Mouse (Mus musculus) thymus, adult 2 months (tissue): ENCODE results near the gene Bzw1. TPM values are rescaled to one million over a fixed set of nuclear protein-coding genes. Genes with fewer than 3 reads are reported as not detected.

Experiments
- DNase-seq: peaks from one replicate; pipeline ENCODE4 v3.0.0; 2021
- H3K27ac ChIP-seq: fragments of 200-500 bp; 2 replicates; pipeline ENCODE4 v1.5.1; 2012; ENCODE audit warnings: low read length, control low read depth; ENCODE audit not compliant: control insufficient read depth, insufficient read depth
- H3K27me3 ChIP-seq: fragments of 200-500 bp; 2 replicates; pipeline ENCODE4 v1.6.1; 2012; ENCODE audit warnings: mild to moderate bottlenecking, low read length, moderate library complexity, mixed read lengths; ENCODE audit not compliant: control insufficient read depth, insufficient read depth
- H3K36me3 ChIP-seq: fragments of 200-500 bp; 2 replicates; pipeline ENCODE4 v1.6.1; 2012; ENCODE audit warnings: mild to moderate bottlenecking, low read length, moderate library complexity; ENCODE audit not compliant: control insufficient read depth, insufficient read depth
- H3K4me1 ChIP-seq: fragments of 200-500 bp; replicated peaks from 2 replicates; pipeline ENCODE4 v1.6.1; 2012; ENCODE audit warnings: low read length; ENCODE audit not compliant: control insufficient read depth, insufficient read depth
- H3K4me3 ChIP-seq: fragments of 200-500 bp; 2 replicates; pipeline ENCODE4 v1.5.1; 2012; ENCODE audit warnings: mild to moderate bottlenecking, low read length, control low read depth, moderate library complexity; ENCODE audit not compliant: control insufficient read depth, insufficient read depth
- CTCF ChIP-seq: fragments of 200-500 bp; IDR thresholded peaks from 2 replicates; pipeline ENCODE4 v1.5.1; 2012; ENCODE audit warnings: mild to moderate bottlenecking, control low read depth, low read length, moderate library complexity, borderline replicate concordance; ENCODE audit not compliant: control insufficient read depth, poor library complexity, insufficient read depth; ENCODE audit errors: extremely low read depth
- POLR2A ChIP-seq: fragments of 200-500 bp; IDR thresholded peaks from 2 replicates; pipeline ENCODE4 v1.6.1; 2012; ENCODE audit warnings: mild to moderate bottlenecking, low read length, control low read depth, moderate library complexity; ENCODE audit not compliant: control insufficient read depth, poor library complexity, insufficient read depth; ENCODE audit errors: extremely low read depth
- WGBS: fragments of 180-500 bp; shearing (Covaris S2); methylation state at CpG from one replicate; pipeline ENCODE4 v1.1.7; 2018; 5-methylcytosine and 5-hydroxymethylcytosine counted together
- polyA plus RNA-seq: library from polyadenylated mRNA; depleted of rRNA; stranded (reverse); fragments of >200 nt; gene quantifications from 2 replicates; pipeline ENCODE4 v1.2.3, GENCODE M21; 2012

Bzw1 gene
- polyA plus RNA-seq, 1 experiment: 42.1 TPM

- Histone ChIP-seq H3K4me1 (no peaks in the 10 kb centered on the region), H3K36me3 (peaks cover 78% of the 10 kb centered on the region), H3K27me3 (no peaks in the 10 kb centered on the region), H3K27ac (no peak overlapping the region), H3K4me3 (no peak overlapping the region)
- TF ChIP-seq POLR2A: no peak
- no peak for TF ChIP-seq CTCF
- DNase-seq: no peak
- WGBS: 98% methylated on average over 6 of the region's 6 CpGs
Measured at GRCm38 (mm10) chr1:58397731-58398130, 5.0 kb downstream of the Bzw1 start.

- H3K27me3 ChIP-seq: no peaks in the 10 kb centered on the region
- DNase-seq: no peak
- H3K4me1 ChIP-seq: no peaks in the 10 kb centered on the region
- TF ChIP-seq POLR2A: no peak
- TF ChIP-seq CTCF: no peak
- no peak overlapping the region for H3K27ac ChIP-seq
- H3K36me3 ChIP-seq: peaks cover 87% of the 10 kb centered on the region
- WGBS: 95% methylated on average over 6 of the region's 6 CpGs
- no peak overlapping the region for H3K4me3 ChIP-seq
Measured at GRCm38 (mm10) chr1:58401396-58401795, 8.7 kb downstream of the Bzw1 start.

GRCm38 (mm10) chr1:58403745-58404144, 11.0 kb downstream of the Bzw1 start:
- TF ChIP-seq CTCF: no peak
- DNase-seq: no peak
- Histone ChIP-seq H3K4me1 (no peaks in the 10 kb centered on the region), H3K4me3 (no peak overlapping the region), H3K27me3 (no peaks in the 10 kb centered on the region), H3K27ac (no peak overlapping the region), H3K36me3 (peaks cover 70% of the 10 kb centered on the region)
- WGBS: 98% methylated on average over 5 of the region's 5 CpGs

GRCm38 (mm10) chr1:58407321-58407720, 14.6 kb downstream of the Bzw1 start:
- 99% methylated on average over 7 of the region's 7 CpGs for WGBS
- Histone ChIP-seq H3K27ac (no peak overlapping the region), H3K4me1 (no peaks in the 10 kb centered on the region), H3K27me3 (no peaks in the 10 kb centered on the region), H3K36me3 (peaks cover 61% of the 10 kb centered on the region), H3K4me3 (no peak overlapping the region)
- TF ChIP-seq POLR2A (no peak), CTCF (no peak)
- no peak for DNase-seq

GRCm38 (mm10) chr1:58408141-58408540, 15.4 kb downstream of the Bzw1 start:
- no peak overlapping the region for H3K4me3 ChIP-seq
- H3K36me3 ChIP-seq: peaks cover 61% of the 10 kb centered on the region
- 92% methylated on average over 6 of the region's 6 CpGs for WGBS
- H3K27ac ChIP-seq: no peak overlapping the region
- no peak for TF ChIP-seq CTCF
- no peak for TF ChIP-seq POLR2A
- no peak for DNase-seq
- H3K4me1 ChIP-seq: no peaks in the 10 kb centered on the region
- no peaks in the 10 kb centered on the region for H3K27me3 ChIP-seq

GRCm38 (mm10) chr1:58409553-58410197, 17.0 kb downstream of the Bzw1 start:
- peaks cover 61% of the 10 kb centered on the region for H3K36me3 ChIP-seq
- H3K4me3 ChIP-seq: no peak overlapping the region
- H3K27ac ChIP-seq: no peak overlapping the region
- no peaks in the 10 kb centered on the region for H3K4me1 ChIP-seq
- TF ChIP-seq POLR2A: no peak
- no peak for TF ChIP-seq CTCF
- no peak for DNase-seq
- H3K27me3 ChIP-seq: no peaks in the 10 kb centered on the region
- 89% methylated on average over 5 of the region's 5 CpGs for whole genome bisulfite sequencing

- no peak for DNase-seq
- Histone ChIP-seq H3K27ac (no peak overlapping the region), H3K36me3 (peaks cover 63% of the 10 kb centered on the region), H3K27me3 (no peaks in the 10 kb centered on the region), H3K4me3 (no peak overlapping the region), H3K4me1 (no peaks in the 10 kb centered on the region)
- 81% methylated on average over 3 of the region's 3 CpGs for WGBS
- TF ChIP-seq POLR2A (no peak), CTCF (no peak)
Measured at GRCm38 (mm10) chr1:58410198-58410588, 17.5 kb downstream of the Bzw1 start.
